Mouse (Mus musculus) large intestine, adult 2 months (tissue): Measurements from ENCODE around the gene Ttc13. TPM values are rescaled to one million over a fixed set of nuclear protein-coding genes. Genes with fewer than 3 reads are reported as not detected.

Source experiments
- DNase-seq: peaks from one replicate; pipeline ENCODE4 v3.0.0-alpha.2; 2012; ENCODE audit warnings: low read depth, low spot score
- WGBS: fragments of 180-500 bp; shearing (Covaris S2); methylation state at CpG from one replicate; pipeline ENCODE4 v1.1.7; 2018; 5-methylcytosine and 5-hydroxymethylcytosine counted together
- polyA plus RNA-seq: library from polyadenylated mRNA; depleted of rRNA; stranded (reverse); fragments of >200 nt; gene quantifications from 2 replicates; pipeline ENCODE4 v1.2.3, GENCODE M21; 2012

Ttc13 gene
- polyA plus RNA-seq, 1 experiment = 13.6 TPM

DNA sequence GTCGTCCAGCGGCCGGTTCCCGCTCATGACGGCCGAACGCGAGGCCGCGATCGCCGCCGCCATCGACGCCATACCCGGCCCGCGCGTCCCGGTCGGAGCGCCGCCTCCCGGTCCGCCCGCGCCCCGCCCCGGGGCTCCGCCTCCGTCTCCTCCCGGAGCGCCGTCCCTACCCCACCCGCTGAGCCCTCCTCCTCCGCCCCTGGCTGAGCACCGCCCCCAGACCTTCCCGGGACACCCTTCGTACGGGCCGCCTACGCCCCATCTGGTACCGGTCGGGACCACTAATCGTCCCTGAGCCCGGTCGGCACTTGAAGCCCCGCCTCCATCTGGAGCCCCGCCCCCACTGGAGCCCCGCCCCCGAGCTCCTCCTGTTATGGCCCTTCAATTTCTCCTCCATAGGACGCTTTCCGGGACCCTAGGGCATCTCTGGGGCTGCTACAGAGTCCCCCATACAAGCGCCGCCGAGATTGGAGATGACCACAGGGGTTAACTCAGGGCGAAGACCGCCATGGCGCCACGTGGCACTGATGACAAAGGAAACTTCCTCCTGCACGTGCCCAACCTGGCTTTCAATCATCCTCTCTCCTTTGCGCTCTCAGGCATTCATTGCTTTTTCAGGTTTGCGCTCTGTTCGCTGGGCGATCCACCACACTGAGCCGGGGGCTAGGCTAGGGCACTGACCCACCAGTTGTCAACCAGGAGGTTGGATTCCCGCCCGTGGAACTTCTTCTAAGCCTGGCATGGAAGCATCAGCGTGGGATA, 58.5 kb downstream of the Ttc13 start, which contains the start of gene 2310022B05Rik:
TSS of gene 2310022B05Rik (minus strand) at position 258 of the 762 bp plus-strand sequence.
- WGBS = 2% methylated on average over 63 of the region's 69 CpGs

DNA sequence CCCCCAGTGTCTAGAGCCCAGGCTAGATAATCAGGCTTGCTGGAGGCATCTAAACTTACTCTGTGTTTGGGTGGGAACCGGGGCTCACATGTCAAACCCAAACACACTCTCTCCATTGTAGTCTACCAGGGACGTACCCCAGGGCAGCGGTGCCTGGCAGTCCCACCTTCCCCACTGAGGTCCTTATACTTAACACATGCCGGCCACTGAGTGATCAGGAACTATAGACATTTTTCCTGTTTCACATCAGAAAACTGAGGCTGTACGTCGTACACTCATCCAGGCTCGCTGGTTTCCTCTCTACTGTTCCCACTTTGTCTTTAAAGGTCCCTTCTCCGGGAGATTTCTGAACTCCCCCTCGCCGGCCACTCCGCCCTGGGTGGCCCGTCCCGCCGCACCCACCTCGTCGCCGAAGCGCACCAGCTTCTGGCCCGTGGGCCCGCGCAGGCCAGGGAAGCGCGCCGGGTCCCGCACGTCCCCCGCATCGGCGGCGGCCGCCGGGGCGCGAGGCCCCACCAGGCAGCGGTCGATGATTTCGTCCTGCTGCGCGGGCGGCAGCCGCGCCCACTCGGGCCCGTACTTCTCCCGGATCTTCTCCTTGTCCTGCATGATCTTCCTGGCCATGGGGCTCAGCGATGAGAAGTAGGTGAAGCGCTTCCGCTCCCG, 59.2 kb downstream of the Ttc13 start:
- WGBS = under 1% methylated on average over 49 of the region's 49 CpGs

More for the DNA sequence above, 58.5 kb downstream of the Ttc13 start, which contains the start of gene 2310022B05Rik:
- no peak for DNase-seq

DNA sequence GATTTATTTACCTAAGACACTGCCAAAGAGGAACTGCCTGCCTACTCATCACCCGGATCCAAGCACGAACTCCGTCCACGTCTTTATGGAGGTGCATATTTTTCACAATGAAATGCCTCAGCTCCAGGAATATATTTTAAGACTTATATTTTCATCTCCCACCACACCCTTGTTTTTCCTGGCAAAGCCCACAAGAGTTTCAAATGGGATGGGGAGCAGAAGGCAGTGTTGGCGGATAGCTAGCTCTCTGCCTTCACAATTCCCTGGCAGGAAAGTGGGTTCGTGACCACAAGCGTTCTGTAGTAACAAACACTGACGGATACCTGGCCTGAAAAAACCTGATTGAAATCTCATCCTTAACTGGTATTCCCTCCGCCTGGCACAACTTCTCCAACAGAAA, 60.0 kb downstream of the Ttc13 start:
- DNase-seq = no peak

More for the DNA sequence above, 59.2 kb downstream of the Ttc13 start:
- no peak for DNase-seq

GRCm38 (mm10) chr8:124658415-124658814, 63.4 kb downstream of the Ttc13 start:
- WGBS = 16% methylated on average over 2 of the region's 2 CpGs

More for the DNA sequence above, 60.0 kb downstream of the Ttc13 start:
- 11% methylated on average over 9 of the region's 9 CpGs for WGBS

DNA sequence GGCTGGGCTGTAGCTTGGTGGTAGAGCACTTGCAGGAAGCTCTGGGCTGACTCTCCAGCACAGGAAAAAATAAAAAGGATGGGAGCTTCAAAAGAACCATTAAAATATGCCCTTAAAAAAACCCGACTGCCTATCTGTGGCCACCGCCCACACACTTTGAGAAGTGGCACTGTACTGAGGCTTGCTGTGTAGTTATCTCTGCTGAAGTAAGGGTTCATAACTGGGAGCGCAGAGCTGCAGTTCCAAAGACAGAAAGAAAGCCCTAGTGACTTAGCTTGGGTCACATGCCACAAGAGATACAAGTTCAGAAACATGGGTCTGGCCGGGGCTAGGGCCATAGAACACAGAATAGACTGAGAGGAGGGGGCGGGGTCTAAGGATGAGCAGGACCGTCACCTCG, 63.8 kb downstream of the Ttc13 start:
- WGBS = 66% methylated on average over 7 of the region's 7 CpGs
- DNase-seq = no peak

More at GRCm38 (mm10) chr8:124658415-124658814, 63.4 kb downstream of the Ttc13 start:
- no peak for DNase-seq

DNA sequence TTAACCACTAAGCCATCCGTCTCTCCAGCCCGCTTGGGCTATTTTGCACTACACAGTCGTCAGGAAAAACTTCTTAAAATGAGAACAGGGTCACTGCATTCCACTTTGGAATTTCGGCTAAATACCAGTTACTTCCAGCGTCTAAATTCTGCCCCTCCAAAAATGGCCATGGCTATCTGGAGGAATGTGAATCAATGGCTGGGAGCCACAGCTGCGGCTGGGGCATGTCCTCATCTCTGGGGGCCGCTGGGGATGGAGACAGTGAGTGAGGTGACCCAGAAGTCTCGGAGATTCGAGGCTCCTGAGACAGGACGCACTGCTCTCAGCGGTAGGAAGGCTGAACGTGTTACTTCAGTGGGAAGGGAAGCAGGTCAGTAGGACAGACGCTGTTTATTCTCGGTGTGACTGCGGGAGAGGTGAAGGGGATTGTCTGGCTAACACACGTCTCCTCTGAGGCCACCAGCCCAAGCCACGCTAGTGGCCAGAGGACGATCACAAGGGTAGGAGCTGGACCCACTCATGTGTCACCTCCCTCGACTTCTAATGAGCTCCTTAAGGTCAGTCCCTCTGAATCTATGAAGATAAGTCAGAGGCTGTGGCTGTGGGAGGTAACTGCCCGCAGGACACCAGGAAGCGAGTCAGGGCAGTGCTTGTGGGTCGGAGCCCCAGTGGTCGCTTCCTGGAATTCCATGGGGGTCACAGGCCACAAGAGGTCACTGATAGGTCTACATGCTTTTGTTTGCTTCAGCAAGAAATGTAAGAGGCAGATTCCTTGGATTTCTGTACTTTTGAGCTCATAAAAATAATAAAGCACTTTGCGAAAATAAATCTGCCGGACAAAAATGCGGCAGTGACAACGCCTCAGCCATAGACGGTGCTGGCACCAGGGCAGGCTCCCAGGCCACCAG, 68.0 kb downstream of the Ttc13 start:
- no peak for DNase-seq
- WGBS = 73% methylated on average over 28 of the region's 28 CpGs

DNA sequence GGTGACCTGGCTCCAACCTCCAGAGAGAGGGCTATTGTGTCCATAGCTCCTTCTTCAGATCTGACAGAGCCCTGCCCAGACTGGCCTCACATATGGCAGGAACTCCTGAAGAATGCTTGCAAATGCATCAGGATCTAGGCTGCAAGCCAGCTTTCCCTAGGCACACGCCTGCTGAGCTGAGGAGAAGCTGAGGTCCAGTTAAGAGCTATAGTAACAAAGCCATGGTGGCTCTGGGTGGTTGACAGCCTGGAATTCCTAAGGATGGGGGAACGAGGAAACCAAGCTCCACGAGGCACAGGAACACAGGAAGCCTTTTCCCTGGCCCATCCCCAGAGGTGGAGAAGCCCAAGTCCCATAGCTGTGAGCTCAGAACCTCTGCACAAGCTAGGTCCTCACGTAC, 69.2 kb downstream of the Ttc13 start:
- no peak for DNase-seq
- 20% methylated on average over 4 of the region's 4 CpGs for WGBS

- DNase-seq = no peak
- WGBS = 63% methylated on average over 20 of the region's 20 CpGs
Observed at GRCm38 (mm10) chr8:124651776-124652175, 70.0 kb downstream of the Ttc13 start.

GRCm38 (mm10) chr8:124648311-124648710, 73.5 kb downstream of the Ttc13 start:
- DNase-seq = no peak

- 32% methylated on average over 18 of the region's 18 CpGs for WGBS
- DNase-seq = no peak
Observed at GRCm38 (mm10) chr8:124643540-124644339, 78.0 kb downstream of the Ttc13 start.

- no peak for DNase-seq
- 88% methylated on average over 8 of the region's 8 CpGs for WGBS
Observed at GRCm38 (mm10) chr8:124641599-124641998, 80.2 kb downstream of the Ttc13 start.

GRCm38 (mm10) chr8:124635247-124635502, 86.6 kb downstream of the Ttc13 start:
- WGBS = 63% methylated on average over 8 of the region's 8 CpGs
- DNase-seq = no peak

DNA sequence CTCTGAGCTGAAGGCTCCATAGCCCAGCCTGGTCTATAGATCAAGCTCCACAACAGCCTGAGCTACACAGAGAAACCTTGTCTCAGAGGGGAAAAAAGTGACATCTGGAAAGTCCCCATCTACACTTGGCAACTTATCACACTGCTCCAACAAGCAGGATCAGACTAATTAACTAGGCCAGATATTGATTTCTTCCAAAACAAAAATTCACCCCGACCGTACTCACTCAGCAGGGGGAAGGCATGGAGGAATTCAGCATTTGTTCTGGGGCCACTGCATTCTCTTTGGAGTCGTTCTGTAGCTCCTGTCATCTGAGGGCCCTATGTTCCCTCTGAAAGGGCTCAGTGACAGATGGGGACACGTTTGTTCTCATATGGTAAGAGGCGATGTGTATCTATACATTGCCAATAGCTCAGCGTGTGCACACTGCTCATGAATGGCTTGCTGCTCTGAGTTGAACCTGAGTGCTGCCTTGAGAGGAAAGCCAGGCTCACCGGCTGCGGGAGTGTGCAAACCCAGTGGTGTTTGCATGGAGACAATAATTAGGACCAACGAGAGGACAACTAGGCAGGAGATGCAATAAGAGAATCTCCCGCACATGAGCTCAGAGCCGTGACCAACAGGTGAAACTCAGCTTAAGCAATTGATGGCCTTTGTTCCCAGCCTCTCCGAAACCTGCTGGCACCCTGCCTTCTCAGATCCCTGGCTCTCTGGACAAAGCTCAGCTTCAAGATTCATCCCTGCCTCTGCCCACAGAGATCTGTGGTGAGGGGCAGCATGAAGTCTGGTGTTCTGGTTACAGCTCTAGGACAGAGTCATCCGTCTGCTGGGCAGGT, 87.2 kb downstream of the Ttc13 start:
- no peak for DNase-seq

DNA sequence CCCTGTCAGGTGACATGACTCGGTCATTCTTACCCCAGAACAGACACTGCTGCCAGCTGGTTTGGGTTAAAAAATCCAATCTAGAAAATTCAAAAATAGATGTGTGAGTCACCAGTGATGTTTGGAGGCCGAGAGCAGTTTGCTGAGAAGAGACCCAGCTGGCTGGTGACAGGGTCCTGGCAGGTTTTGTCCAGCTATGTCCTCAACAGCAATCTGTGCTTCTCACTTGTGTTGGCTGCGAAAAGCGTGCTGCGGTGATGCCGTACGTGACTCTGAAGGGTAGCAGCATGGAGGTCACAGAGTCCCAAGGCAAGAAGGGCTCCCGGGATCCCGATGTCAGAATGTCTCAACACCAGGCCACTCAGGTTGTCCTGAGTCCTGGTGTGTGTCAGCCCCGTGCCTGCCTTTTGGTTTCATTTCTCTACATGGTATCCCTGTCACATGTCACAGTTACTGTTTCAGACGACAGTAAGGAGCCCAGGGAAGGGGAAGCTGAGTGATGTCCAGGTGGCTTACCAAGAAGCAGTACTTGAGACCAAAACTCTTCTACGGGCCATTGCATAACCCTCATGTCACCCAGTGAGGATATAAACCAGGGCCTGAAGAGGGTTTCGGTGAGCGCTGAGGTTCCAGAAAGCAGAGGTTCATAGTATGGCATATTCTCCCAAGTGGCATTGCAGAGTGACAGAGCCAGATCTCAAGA, 88.6 kb downstream of the Ttc13 start:
- DNase-seq = no peak
- 68% methylated on average over 14 of the region's 14 CpGs for WGBS

More for the DNA sequence above, 87.2 kb downstream of the Ttc13 start:
- 80% methylated on average over 13 of the region's 13 CpGs for WGBS

GRCm38 (mm10) chr8:124631966-124632365, 89.8 kb downstream of the Ttc13 start:
- 31% methylated on average over 7 of the region's 7 CpGs for WGBS
- no peak for DNase-seq

DNA sequence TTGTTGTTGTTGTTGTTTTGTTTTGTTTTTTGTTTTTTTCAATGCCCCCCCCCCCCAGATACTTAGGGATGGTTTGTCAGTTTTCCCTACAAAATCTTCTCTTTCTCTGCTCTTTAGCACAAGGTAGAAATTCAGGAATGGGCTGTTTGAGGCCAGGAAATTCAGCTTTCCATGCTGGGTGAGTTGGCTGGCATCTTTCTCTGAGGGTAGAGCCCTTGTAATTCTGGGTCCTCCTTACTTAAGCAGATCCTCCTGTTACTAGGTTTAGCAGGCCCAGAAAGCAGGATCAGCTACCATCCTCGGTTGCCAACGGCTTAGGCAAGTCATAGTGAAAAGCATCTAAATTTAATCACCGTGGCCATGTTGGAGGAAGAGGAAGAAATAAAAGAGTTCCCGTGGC, 90.9 kb downstream of the Ttc13 start:
- 72% methylated on average over 4 of the region's 4 CpGs for WGBS
- no peak for DNase-seq

GRCm38 (mm10) chr8:124630489-124630888, 91.3 kb downstream of the Ttc13 start:
- no peak for DNase-seq
- 67% methylated on average over 6 of the region's 6 CpGs for WGBS

- no peak for DNase-seq
- WGBS = 91% methylated on average over 9 of the region's 9 CpGs
Observed at GRCm38 (mm10) chr8:124626251-124626650, 95.5 kb downstream of the Ttc13 start.
